Mouse (Mus musculus) neural tube, embryonic 12.5 days (tissue): ENCODE measurements at regions not wholly inside any gene's neighbourhood (a gene's known extent, or its start where the extent isn't known, plus 50 kb on each side); places are given as distances from the start of the nearest gene placed in this dataset.

Source experiments
- ATAC-seq: fragments of 200-750 bp; cut with Nextera tagmentation; 2 replicates; pipeline ENCODE4 v1.8.0; 2017; ENCODE audit warnings: low read depth, mild to moderate bottlenecking, moderate TSS enrichment, moderate library complexity; ENCODE audit not compliant: low FRiP score
- H3K27ac ChIP-seq: fragments of 300-500 bp; sonication (generic); 2 replicates; pipeline ENCODE4 v1.5.1; 2016
- H3K27me3 ChIP-seq: fragments of 300-500 bp; sonication (generic); replicated peaks from 2 replicates; pipeline ENCODE4 v1.6.1; 2016; ENCODE audit warnings: mild to moderate bottlenecking
- H3K36me3 ChIP-seq: fragments of 300-500 bp; sonication (generic); 2 replicates; pipeline ENCODE4 v1.6.1; 2016; ENCODE audit warnings: mild to moderate bottlenecking
- H3K4me1 ChIP-seq: fragments of 300-500 bp; sonication (generic); 2 replicates; pipeline ENCODE4 v1.6.1; 2016
- H3K4me2 ChIP-seq: fragments of 300-500 bp; sonication (generic); replicated peaks from 2 replicates; pipeline ENCODE4 v1.6.1; 2016; ENCODE audit warnings: mild to moderate bottlenecking
- H3K4me3 ChIP-seq: fragments of 300-500 bp; sonication (generic); 2 replicates; pipeline ENCODE4 v1.5.1; 2016
- H3K9ac ChIP-seq: fragments of 300-500 bp; sonication (generic); 2 replicates; pipeline ENCODE4 v1.6.1; 2016; ENCODE audit warnings: mild to moderate bottlenecking
- H3K9me3 ChIP-seq: fragments of 300-500 bp; sonication (generic); 2 replicates; pipeline ENCODE4 v1.6.1; 2016; ENCODE audit warnings: mild to moderate bottlenecking
- WGBS: fragments of 180-500 bp; shearing (Covaris S2); methylation state at CpG from one replicate; pipeline ENCODE4 v1.1.7; 2016; 5-methylcytosine and 5-hydroxymethylcytosine counted together

GRCm38 (mm10) chr17:15180223-15180860 lies 139.0 kb upstream of the Gm3448 start:
- 28% methylated on average over 10 of the region's 10 CpGs for WGBS
- Histone ChIP-seq H3K27me3 (peaks cover 10% of the 10 kb centered on the region; the same call in 1 of the 2 replicates), H3K9ac (no peak overlapping the region), H3K36me3 (no peaks in the 10 kb centered on the region), H3K27ac (no peak overlapping the region), H3K4me1 (peaks cover 30% of the 10 kb centered on the region), H3K4me2 (no peak overlapping the region), H3K4me3 (no peak overlapping the region), H3K9me3 (no peaks in the 10 kb centered on the region)
- ATAC-seq, result no peak

DNA sequence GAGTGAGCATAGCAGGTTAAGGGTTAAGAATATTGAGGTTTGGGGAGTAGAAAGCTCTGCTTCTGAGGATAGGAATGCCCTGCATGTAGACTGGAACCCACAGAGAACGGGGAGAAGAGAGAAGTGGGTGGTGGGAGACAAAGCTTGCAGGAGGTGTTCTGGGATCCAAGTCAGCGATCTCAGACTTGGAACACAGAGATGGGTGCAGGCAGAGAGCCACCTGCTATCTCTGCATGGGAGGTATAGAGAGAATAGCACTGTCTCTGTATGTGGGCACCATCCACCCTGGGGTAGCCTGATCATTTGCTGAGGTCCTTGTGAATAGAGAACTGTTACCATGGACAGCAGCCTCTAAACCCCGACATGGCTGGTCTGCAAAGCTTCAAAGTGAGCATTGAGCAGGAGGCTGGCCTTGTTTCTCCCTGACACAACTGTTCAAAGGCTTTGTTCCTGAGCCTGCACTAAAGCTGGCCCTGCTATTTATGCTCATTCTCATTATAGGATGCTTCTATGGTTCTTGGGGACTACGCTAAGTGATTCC lies 138.1 kb upstream of the Gm3448 start:
- WGBS, result 57% methylated on average over 4 of the region's 4 CpGs
- no peak for ATAC-seq
- Histone ChIP-seq H3K9me3 (no peaks in the 10 kb centered on the region), H3K4me3 (no peak overlapping the region), H3K9ac (no peak overlapping the region), H3K36me3 (no peaks in the 10 kb centered on the region), H3K27ac (no peak overlapping the region), H3K4me2 (no peak overlapping the region), H3K4me1 (peaks cover 22% of the 10 kb centered on the region; the same call in 1 of the 2 replicates), H3K27me3 (peaks cover 10% of the 10 kb centered on the region; the same call in 1 of the 2 replicates)

- no peak overlapping the region for H3K9ac ChIP-seq
- 85% methylated on average over 3 of the region's 3 CpGs for whole genome bisulfite sequencing
Measured at GRCm38 (mm10) chr17:15177390-15177789, 136.1 kb upstream of the Gm3448 start.

GRCm38 (mm10) chr17:15174354-15174953 lies 133.1 kb upstream of the Gm3448 start:
- Histone ChIP-seq H3K9ac (no peak overlapping the region), H3K36me3 (no peaks in the 10 kb centered on the region), H3K27me3 (peaks cover 5% of the 10 kb centered on the region; the same call in 1 of the 2 replicates), H3K27ac (no peak overlapping the region), H3K9me3 (no peaks in the 10 kb centered on the region), H3K4me2 (no peak overlapping the region), H3K4me3 (no peak overlapping the region), H3K4me1 (0 out of 2 replicates have a peak, but pooled peaks cover 4% of the 10 kb centered on the region)
- WGBS, result 58% methylated on average over 9 of the region's 9 CpGs
- no peak for ATAC-seq

More at GRCm38 (mm10) chr17:15177390-15177789, 136.1 kb upstream of the Gm3448 start:
- H3K4me1 ChIP-seq, result peaks cover 22% of the 10 kb centered on the region; the same call in 1 of the 2 replicates
- H3K36me3 ChIP-seq, result no peaks in the 10 kb centered on the region
- H3K27me3 ChIP-seq, result peaks cover 7% of the 10 kb centered on the region; the same call in 1 of the 2 replicates
- no peak overlapping the region for H3K4me2 ChIP-seq
- H3K9me3 ChIP-seq, result no peaks in the 10 kb centered on the region
- no peak overlapping the region for H3K4me3 ChIP-seq
- H3K27ac ChIP-seq, result no peak overlapping the region
- ATAC-seq, result no peak

DNA sequence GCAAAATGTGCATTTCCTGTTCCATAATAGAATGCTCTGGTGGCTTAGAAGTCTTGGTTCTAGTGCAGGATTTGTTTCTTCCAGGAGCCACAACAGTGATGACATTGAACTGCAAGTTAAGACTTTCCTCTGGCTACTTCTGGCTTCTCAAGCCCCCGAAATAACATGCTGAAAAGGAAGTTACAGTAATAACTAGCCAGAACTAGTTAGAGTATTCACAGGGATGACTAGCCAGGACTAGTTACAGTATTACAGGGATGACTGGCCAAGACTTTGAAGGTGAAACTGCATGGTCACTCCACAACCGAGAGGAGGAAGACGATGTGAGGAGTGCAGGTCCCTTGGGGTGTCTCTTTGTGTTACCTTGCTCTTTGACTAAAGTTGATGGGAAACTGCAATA lies 126.6 kb upstream of the Gm3448 start:
- Histone ChIP-seq H3K9ac (no peak overlapping the region), H3K4me3 (no peak overlapping the region), H3K4me1 (no peaks in the 10 kb centered on the region), H3K27ac (no peak overlapping the region), H3K36me3 (no peaks in the 10 kb centered on the region), H3K27me3 (no peaks in the 10 kb centered on the region), H3K9me3 (no peaks in the 10 kb centered on the region), H3K4me2 (no peak overlapping the region)
- ATAC-seq, result no peak
- 90% methylated on average over 3 of the region's 3 CpGs for WGBS

DNA sequence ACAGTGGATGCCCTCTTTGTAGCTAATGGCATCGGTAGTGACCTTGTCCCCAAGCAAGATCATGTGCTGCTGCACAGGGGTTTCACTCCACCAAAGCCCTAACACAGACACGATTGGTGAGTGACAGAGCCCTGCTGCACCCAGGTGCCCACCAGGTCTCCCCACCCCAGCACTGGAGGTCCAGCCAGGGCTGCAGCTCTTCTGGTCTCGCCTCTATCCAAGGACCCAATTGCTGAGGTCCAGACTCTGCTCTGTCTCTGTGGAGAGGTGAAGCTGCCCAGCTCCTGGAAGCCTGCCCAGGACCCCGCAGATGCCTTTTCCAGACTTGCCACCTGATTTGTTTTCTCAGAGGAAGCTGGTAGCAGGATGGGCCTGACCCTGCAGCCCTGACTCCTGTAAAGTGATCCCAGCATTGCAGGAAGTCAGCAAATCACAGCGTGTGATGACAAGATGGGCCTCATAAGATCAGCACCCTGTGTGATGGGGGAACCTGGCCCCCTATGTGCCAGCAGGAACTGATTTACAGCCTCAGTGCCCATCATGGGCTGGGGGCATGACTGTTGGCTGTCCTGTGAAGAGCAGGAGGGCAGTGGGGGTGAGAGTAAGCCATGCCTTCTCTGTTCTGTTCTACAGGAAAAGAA lies 116.5 kb upstream of the Gm3448 start:
- no peaks in the 10 kb centered on the region for H3K36me3 ChIP-seq
- H3K27me3 ChIP-seq, result 0 out of 2 replicates have a peak, but pooled peaks cover 3% of the 10 kb centered on the region
- no peak overlapping the region for H3K4me3 ChIP-seq
- no peaks in the 10 kb centered on the region for H3K9me3 ChIP-seq
- H3K9ac ChIP-seq, result no peak overlapping the region
- no peak overlapping the region for H3K27ac ChIP-seq
- H3K4me2 ChIP-seq, result no peak overlapping the region
- H3K4me1 ChIP-seq, result no peaks in the 10 kb centered on the region; the same call in 1 of the 2 replicates
- ATAC-seq, result no peak
- 80% methylated on average over 5 of the region's 5 CpGs for WGBS

DNA sequence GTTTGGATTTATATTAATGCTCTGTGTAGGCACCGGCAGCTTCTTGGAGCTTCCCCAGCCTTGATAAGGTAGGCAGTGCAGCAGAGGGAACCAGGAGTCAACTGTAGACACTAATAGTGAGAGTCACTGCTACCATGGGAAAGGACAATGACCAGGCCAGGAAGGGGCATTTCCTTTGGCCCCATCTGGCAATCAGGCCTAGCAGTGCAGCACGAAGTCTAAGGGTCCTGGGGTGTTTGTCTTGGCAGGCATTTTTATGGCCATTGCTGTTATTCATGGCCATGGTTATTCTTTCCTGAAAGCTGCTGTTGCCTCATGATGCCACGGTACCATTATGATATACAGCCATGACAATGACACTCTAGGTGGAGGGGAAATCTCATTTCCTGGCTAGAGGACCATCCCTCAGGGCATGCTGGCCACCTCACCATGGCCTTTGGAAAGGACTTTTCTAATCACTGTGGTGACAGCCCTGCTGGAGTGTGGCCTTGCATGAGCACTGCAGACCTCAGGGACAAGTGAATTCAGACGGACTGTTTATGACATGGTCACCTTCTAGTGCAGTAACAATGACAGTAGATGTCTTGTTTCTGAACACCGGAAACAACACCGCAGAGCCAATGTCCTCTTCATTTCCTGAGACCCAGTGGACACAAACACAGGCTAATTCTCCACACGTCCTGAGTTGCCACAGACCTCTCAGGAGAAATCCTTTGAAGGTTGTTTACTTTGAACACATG lies 111.8 kb upstream of the Gm3448 start:
- 0 out of 2 replicates have a peak, but pooled peaks cover 3% of the 10 kb centered on the region for H3K27me3 ChIP-seq
- H3K4me1 ChIP-seq, result no peaks in the 10 kb centered on the region; the same call in 1 of the 2 replicates
- WGBS, result 58% methylated on average over 7 of the region's 7 CpGs
- no peaks in the 10 kb centered on the region for H3K36me3 ChIP-seq
- no peaks in the 10 kb centered on the region for H3K9me3 ChIP-seq
- no peak overlapping the region for H3K27ac ChIP-seq
- no peak for ATAC-seq
- no peak overlapping the region for H3K4me2 ChIP-seq
- no peak overlapping the region for H3K4me3 ChIP-seq
- H3K9ac ChIP-seq, result no peak overlapping the region

DNA sequence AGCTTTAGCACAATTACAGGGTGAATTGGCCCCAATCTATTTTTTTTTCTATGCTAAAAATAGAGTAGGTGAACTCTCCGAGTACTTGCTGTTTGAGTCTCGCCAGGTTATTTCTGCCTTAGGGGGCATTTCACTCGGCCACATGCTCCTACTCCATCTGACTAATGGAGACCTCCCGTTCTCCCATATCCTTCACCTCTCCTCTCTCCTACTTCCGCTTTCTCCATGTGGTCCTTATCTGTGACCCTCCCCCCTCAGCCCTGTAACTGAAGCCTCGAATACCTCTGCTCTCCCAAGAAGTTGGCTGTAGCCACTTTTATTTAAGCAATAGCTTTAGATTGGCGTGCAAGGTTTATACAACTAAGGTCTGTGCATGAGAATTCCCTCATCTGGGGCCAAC lies 111.1 kb upstream of the Gm3448 start:
- no peak overlapping the region for H3K4me3 ChIP-seq
- no peak for ATAC-seq
- H3K4me2 ChIP-seq, result no peak overlapping the region
- no peaks in the 10 kb centered on the region for H3K4me1 ChIP-seq
- H3K9me3 ChIP-seq, result no peaks in the 10 kb centered on the region
- no peaks in the 10 kb centered on the region for H3K36me3 ChIP-seq
- no peak overlapping the region for H3K9ac ChIP-seq
- 0 out of 2 replicates have a peak, but pooled peaks cover 3% of the 10 kb centered on the region for H3K27me3 ChIP-seq
- WGBS, result 78% methylated on average over 7 of the region's 7 CpGs
- no peak overlapping the region for H3K27ac ChIP-seq

GRCm38 (mm10) chr17:15151695-15152094 lies 110.4 kb upstream of the Gm3448 start:
- H3K4me1 ChIP-seq, result no peaks in the 10 kb centered on the region
- H3K36me3 ChIP-seq, result no peaks in the 10 kb centered on the region
- no peak overlapping the region for H3K27ac ChIP-seq
- no peak for ATAC-seq
- 77% methylated on average over 3 of the region's 3 CpGs for WGBS
- 0 out of 2 replicates have a peak, but pooled peaks cover 3% of the 10 kb centered on the region for H3K27me3 ChIP-seq
- no peak overlapping the region for H3K9ac ChIP-seq
- no peak overlapping the region for H3K4me3 ChIP-seq
- no peaks in the 10 kb centered on the region for H3K9me3 ChIP-seq
- H3K4me2 ChIP-seq, result no peak overlapping the region

DNA sequence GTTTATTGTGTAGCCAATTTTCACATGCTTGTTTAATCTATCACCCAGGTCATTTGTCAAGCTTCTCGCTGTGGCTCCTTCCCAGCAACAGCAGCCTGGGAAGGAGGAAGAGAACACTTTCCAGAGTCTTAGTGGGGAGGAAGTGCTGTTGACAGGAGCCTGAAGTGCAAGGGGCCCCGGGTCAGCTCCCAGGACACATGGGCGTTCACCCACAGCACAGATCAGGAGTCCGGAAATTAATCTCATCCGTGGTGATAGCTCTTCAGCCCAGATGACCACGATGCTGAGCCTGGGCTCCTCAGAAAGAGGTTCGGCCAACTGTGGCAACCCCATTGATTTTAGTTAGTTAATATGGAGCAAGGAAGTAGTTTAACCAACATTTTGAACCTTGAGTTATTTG lies 105.3 kb upstream of the Gm3448 start:
- ATAC-seq, result no peak
- Histone ChIP-seq H3K9me3 (no peaks in the 10 kb centered on the region), H3K4me2 (no peak overlapping the region), H3K27ac (no peak overlapping the region), H3K27me3 (no peaks in the 10 kb centered on the region), H3K9ac (no peak overlapping the region), H3K4me1 (no peaks in the 10 kb centered on the region), H3K4me3 (no peak overlapping the region), H3K36me3 (no peaks in the 10 kb centered on the region)
- WGBS, result 81% methylated on average over 7 of the region's 7 CpGs

GRCm38 (mm10) chr17:15145191-15145968 lies 104.0 kb upstream of the Gm3448 start:
- no peak overlapping the region; the same call in 1 of the 2 replicates for H3K27ac ChIP-seq
- H3K36me3 ChIP-seq, result no peaks in the 10 kb centered on the region
- no peak for ATAC-seq
- H3K9ac ChIP-seq, result no peak overlapping the region
- no peak overlapping the region for H3K4me2 ChIP-seq
- H3K27me3 ChIP-seq, result no peaks in the 10 kb centered on the region
- WGBS, result 73% methylated on average over 14 of the region's 14 CpGs
- no peaks in the 10 kb centered on the region for H3K9me3 ChIP-seq
- no peaks in the 10 kb centered on the region for H3K4me1 ChIP-seq
- H3K4me3 ChIP-seq, result no peak overlapping the region
